Mouse (Mus musculus) midbrain, embryonic 12.5 days (tissue): ENCODE data around the gene Ralgps2. TPM values are rescaled to one million over a fixed set of nuclear protein-coding genes. Genes with fewer than 3 reads are reported as not detected.

Source experiments
- ATAC-seq: fragments of 200-750 bp; cut with Nextera tagmentation; 2 replicates; pipeline ENCODE4 v1.8.0; 2017; ENCODE audit warnings: low read depth, moderate TSS enrichment, moderate library complexity; ENCODE audit not compliant: low FRiP score
- H3K27ac ChIP-seq: fragments of 300-500 bp; sonication (generic); replicated peaks from 2 replicates; pipeline ENCODE4 v1.5.1; 2016; ENCODE audit warnings: mild to moderate bottlenecking
- H3K27me3 ChIP-seq: fragments of 300-500 bp; sonication (generic); 2 replicates; pipeline ENCODE4 v1.6.1; 2016; ENCODE audit warnings: mild to moderate bottlenecking
- H3K36me3 ChIP-seq: fragments of 300-500 bp; sonication (generic); 2 replicates; pipeline ENCODE4 v1.6.1; 2016
- H3K4me1 ChIP-seq: fragments of 300-500 bp; sonication (generic); 2 replicates; pipeline ENCODE4 v1.6.1; 2016
- H3K4me2 ChIP-seq: fragments of 300-500 bp; sonication (generic); replicated peaks from 2 replicates; pipeline ENCODE4 v1.6.1; 2016; ENCODE audit warnings: mild to moderate bottlenecking, moderate library complexity
- H3K4me3 ChIP-seq: fragments of 300-500 bp; sonication (generic); 2 replicates; pipeline ENCODE4 v1.5.1; 2016; ENCODE audit warnings: mild to moderate bottlenecking
- H3K9ac ChIP-seq: fragments of 300-500 bp; sonication (generic); replicated peaks from 2 replicates; pipeline ENCODE4 v1.6.1; 2016; ENCODE audit warnings: mild to moderate bottlenecking, moderate library complexity
- H3K9me3 ChIP-seq: fragments of 300-500 bp; sonication (generic); 2 replicates; pipeline ENCODE4 v1.6.1; 2016; ENCODE audit warnings: mild to moderate bottlenecking
- WGBS: fragments of 180-500 bp; shearing (Covaris S2); methylation state at CpG from one replicate; pipeline ENCODE4 v1.1.7; 2016; 5-methylcytosine and 5-hydroxymethylcytosine counted together
- polyA plus RNA-seq: library from polyadenylated mRNA; unstranded; fragments of >200 nt; fragmentation: Nextera tagmentation; extraction: Ambion mirVana; gene quantifications from 2 replicates; pipeline ENCODE4 v1.2.1, GENCODE M21; 2016

The Ralgps2 gene
- polyA plus RNA-seq, 1 experiment from 2014 or later: 125 TPM

DNA sequence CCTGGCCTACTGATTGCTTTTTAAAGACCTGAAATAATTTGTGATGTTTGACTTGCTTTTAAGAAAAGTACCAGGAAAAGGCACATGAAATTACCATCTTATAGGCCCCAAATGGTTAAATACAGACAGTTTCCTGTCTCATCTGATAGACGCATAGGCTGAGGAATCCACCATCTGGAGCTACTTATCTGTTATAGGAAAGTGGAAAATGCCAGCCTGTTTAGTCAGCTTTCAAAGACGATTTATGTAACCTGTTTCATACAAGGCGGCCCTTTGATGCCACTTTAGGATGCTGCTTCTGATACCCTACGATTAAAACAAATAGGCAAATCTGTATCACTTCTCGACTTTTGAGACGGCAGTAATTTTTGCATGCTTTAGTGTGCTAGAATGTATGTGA is 138.2 kb downstream of the Ralgps2 start:
- H3K27ac ChIP-seq: no peak overlapping the region
- H3K9me3 ChIP-seq: no peaks in the 10 kb centered on the region
- ATAC-seq: no peak
- no peaks in the 10 kb centered on the region for H3K27me3 ChIP-seq
- 85% methylated on average over 6 of the region's 6 CpGs for WGBS
- no peak overlapping the region for H3K9ac ChIP-seq
- no peak overlapping the region for H3K4me2 ChIP-seq
- H3K36me3 ChIP-seq: no peaks in the 10 kb centered on the region
- no peak overlapping the region for H3K4me3 ChIP-seq
- H3K4me1 ChIP-seq: no peaks in the 10 kb centered on the region

DNA sequence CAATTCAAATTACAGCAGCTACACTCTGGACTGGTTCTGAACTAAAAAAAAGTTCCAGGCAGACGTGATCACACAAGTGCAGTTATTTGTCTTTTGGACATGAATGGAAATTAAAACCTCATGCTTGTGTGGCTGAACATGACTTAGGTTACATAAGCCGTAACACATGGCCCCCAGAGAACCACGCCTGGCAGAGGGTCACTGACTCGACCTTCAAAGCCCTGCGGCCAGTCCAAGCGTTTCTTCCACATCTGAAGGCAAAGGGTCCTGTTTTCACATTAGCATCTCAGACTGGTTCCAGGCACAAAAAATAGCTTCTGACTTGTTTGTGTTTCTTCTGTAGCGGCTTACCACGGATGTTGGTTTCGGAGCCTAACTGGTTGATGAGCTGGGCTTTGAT is 143.2 kb downstream of the Ralgps2 start:
- Histone ChIP-seq H3K36me3 (no peaks in the 10 kb centered on the region), H3K27ac (no peak overlapping the region), H3K27me3 (peaks cover 29% of the 10 kb centered on the region), H3K9me3 (no peaks in the 10 kb centered on the region), H3K9ac (no peak overlapping the region), H3K4me1 (no peaks in the 10 kb centered on the region), H3K4me3 (no peak overlapping the region), H3K4me2 (no peak overlapping the region)
- no peak for ATAC-seq
- 70% methylated on average over 9 of the region's 9 CpGs for WGBS

DNA sequence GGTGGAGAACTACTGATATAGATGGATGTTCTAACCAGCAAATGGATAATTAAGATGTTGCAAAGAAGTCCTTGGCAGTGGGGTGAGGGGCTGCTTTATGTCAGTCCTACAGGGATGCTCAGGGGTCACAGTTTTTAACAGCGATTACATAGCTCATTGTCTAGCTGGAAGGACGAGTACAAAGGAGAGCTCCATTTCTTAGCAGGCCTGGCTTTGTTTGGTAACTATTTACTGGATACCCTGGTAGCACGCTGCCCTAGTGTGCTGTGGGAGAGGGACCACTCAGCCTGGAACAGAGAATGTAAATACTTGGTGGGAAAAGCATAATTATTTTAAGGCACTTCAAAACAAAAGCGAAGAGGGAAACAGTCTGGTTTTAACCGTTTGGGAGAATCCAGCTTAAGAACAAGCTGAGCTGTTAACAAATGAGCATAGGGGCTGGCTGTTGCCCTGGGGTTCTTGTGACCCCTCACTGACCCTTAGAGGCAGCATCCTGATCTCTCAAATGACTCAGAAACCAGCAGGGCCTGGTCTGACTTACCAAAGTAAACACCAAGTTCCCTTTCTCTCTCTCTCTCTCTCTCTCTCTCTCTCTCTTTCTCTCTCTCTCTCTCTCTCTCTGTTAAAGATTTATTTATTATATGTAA is 149.5 kb downstream of the Ralgps2 start:
- Histone ChIP-seq H3K4me1 (peaks cover 16% of the 10 kb centered on the region), H3K4me2 (no peak overlapping the region), H3K9ac (no peak overlapping the region), H3K9me3 (no peaks in the 10 kb centered on the region), H3K27me3 (peaks cover 57% of the 10 kb centered on the region), H3K27ac (no peak overlapping the region), H3K4me3 (no peak overlapping the region), H3K36me3 (no peaks in the 10 kb centered on the region)
- 2% methylated on average over 5 of the region's 5 CpGs for WGBS
- 0 out of 2 replicates have a peak, but pooled peaks have one; percentile 69 for ATAC-seq

DNA sequence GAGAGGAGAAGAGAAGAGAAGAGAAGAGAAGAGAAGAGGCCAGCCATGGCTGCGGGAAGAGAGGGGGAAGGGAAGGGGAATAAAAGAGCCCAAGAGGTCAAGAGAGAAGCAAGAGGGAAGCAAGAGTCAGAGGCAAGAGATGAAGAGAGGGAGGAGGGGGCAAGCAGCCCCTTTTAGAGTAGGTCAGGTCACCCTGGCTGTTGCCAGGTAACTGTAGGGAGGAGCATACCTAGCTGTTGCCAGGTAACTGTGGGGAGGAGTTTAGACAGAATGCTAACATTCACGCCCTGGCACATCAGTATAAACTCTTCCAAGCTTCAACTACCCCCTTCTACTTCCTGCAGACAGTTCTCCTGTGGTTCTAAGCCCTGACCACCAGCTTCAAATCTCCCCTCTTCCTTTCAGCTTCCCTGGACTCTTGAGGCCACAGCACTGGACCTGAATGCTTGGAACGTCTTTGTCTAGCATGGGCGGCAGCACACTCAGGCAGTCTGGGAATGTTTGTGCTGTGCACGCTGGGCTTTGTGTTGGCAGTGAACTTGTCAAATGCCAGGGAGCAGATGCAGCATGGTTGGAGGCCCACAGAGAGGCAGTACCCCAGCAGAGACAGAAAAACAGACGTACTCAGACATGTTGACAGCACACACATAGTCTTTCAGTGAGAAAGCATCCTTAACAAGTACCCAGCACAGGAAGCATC is 152.1 kb downstream of the Ralgps2 start:
- Histone ChIP-seq H3K36me3 (no peaks in the 10 kb centered on the region), H3K9ac (no peak overlapping the region), H3K9me3 (no peaks in the 10 kb centered on the region), H3K27me3 (peaks cover 68% of the 10 kb centered on the region), H3K4me3 (no peak overlapping the region), H3K4me2 (no peak overlapping the region), H3K27ac (no peak overlapping the region), H3K4me1 (peaks cover 22% of the 10 kb centered on the region)
- WGBS: 25% methylated on average over 6 of the region's 6 CpGs
- no peak for ATAC-seq

DNA sequence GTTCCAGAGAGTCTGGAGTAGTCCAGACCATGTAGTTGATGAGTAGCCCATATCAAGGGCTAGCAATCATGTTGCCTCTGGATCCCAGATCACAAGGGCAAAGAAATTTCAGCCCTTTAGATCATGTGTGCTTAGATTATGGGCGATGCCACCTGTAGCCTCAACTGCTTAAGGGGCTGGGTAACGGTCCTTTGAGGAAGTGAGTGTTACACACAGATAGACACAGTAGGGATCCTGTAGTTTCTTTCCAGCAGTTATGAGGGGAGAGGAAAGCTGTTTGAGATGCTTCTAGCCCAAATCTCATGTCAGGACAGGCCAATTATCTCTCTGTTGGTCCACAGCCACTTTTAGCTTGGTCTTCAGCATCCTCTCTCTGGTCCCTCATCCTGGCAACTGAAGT is 153.4 kb downstream of the Ralgps2 start:
- Histone ChIP-seq H3K4me3 (no peak overlapping the region), H3K27ac (no peak overlapping the region), H3K4me1 (peaks cover 35% of the 10 kb centered on the region), H3K4me2 (no peak overlapping the region), H3K9ac (no peak overlapping the region), H3K27me3 (peaks cover 60% of the 10 kb centered on the region), H3K9me3 (no peaks in the 10 kb centered on the region), H3K36me3 (no peaks in the 10 kb centered on the region)
- WGBS: 84% methylated on average over 2 of the region's 2 CpGs
- no peak for ATAC-seq

DNA sequence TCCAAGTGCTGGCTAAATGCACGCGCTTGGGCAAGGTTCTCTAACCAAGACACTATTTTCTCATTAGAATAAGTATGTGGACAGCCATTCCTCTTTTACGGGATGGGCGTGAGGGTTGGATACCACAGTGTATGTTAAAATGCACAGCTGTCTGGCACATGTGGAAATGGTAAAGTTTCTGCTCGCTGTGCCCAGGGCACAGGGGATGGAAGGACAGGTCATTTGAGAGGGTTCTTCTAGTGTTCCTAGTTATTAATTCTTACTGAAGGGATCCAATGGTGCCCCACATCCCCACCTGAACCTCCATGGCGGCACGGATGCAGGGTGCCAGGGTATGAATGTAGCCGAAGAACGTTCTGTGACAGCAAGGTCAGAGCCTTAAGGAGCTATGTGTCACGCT is 154.5 kb downstream of the Ralgps2 start:
- Histone ChIP-seq H3K9ac (no peak overlapping the region), H3K4me2 (no peak overlapping the region), H3K27me3 (peaks cover 70% of the 10 kb centered on the region), H3K9me3 (no peaks in the 10 kb centered on the region), H3K4me3 (no peak overlapping the region), H3K27ac (no peak overlapping the region), H3K4me1 (peaks cover 41% of the 10 kb centered on the region), H3K36me3 (no peaks in the 10 kb centered on the region)
- 90% methylated on average over 10 of the region's 10 CpGs for WGBS
- ATAC-seq: no peak

DNA sequence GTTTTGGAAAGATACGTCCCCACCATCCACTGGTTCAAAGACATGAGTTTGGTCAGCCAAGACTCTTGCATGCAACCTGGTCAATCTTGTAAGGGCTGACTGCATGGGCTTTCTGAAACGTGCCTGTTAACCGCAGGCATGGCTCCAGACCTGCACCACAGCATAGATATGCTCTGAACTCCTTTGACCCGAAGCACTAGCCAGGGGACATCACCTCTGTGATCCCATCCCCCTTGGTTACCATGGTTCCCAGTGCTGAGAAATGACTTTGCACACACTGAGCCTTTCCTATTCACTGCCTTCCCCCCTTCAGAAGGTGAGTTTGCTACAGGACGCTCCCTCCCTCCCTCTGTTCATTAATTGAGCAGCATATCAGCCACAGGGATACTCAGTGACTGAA is 155.3 kb downstream of the Ralgps2 start:
- Histone ChIP-seq H3K9me3 (no peaks in the 10 kb centered on the region), H3K27ac (no peak overlapping the region), H3K4me3 (no peak overlapping the region), H3K9ac (no peak overlapping the region), H3K36me3 (no peaks in the 10 kb centered on the region), H3K4me2 (no peak overlapping the region), H3K4me1 (peaks cover 45% of the 10 kb centered on the region), H3K27me3 (peaks cover 75% of the 10 kb centered on the region)
- WGBS: 43% methylated on average over 5 of the region's 5 CpGs
- no peak for ATAC-seq

DNA sequence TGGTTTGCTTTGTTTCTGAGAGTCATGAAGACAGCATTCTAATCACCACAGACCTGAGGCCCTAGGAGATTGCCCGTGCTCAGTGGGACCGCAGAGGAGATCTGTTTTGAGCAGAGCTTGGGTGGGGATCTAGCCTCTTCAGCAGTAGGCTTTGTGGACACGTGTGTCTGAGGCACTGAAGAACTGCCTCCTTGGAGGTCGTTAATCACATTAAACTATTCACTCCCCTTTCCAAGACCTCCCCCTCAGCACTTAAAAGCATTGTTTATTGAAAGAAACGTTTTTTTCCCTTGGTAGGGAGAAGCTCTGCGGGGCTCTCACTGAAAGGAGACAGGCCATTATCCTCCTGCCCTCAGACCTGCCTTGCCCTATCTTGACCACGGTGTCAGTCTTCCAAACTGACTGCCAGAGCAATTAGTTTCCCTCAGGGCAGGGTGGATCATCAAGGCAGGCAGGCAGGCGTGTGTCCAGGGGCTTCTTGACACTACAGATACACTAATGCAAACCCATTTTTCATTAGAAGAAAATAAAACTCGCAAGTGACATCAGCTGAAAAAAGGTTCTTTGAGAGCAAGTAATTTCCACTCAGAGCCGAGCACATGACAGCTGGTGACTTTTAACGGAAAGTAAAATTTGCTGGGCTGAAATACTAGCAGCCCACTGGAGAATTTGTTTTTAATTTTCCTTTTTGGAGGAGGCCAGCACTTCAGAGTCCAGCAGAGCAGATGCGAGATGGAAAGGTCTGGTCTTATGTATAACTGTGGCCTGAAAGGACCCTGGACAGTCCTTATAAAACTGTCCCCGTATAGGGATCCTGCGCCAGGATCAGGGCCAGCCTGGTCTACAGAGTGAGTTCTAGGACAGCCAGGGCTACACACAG is 157.2 kb downstream of the Ralgps2 start:
- Histone ChIP-seq H3K27me3 (peaks cover 72% of the 10 kb centered on the region), H3K9ac (no peak overlapping the region), H3K4me1 (peaks cover 44% of the 10 kb centered on the region), H3K4me3 (no peak overlapping the region), H3K9me3 (no peaks in the 10 kb centered on the region), H3K27ac (peak overlapping the region; percentile 66; the same call in 1 of the 2 replicates), H3K4me2 (no peak overlapping the region), H3K36me3 (no peaks in the 10 kb centered on the region)
- ATAC-seq: peak; percentile 36; the same call in 1 of the 2 replicates
- WGBS: 25% methylated on average over 14 of the region's 14 CpGs

DNA sequence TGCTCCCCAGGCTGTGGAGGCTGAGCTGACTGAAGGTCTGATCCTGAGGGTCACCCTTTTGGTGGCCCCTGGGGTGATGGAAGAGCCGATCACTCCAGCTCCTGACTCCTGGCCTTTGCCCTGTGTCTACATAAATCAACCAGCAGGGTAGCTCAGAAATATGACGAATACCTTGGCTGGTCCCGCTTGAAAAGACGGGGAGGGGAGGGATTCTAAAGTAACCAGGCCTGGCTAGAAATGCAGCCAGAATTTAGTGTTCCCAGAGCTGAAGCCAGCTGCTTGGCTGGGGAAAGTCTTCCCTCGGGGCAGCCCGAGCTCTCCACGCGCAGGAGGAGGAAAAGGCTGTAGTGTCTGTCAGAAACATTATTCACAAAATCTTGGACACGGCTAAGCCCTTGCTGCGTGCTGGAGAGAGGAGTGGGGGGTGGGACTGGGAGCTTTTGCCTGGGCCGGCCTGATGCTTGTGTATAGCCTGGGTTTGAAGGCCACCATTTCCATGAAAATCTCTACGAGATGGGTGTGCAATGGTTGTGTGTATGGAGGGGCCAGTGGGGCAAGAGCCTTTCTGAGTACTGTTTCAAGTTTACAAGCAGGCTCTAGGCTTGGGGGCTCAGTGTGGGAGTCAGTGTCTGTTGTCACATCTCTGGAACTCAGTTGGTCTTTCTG is 158.2 kb downstream of the Ralgps2 start:
- Histone ChIP-seq H3K4me2 (no peak overlapping the region; the same call in 1 of the 2 replicates), H3K27me3 (peaks cover 77% of the 10 kb centered on the region), H3K4me1 (peaks cover 42% of the 10 kb centered on the region), H3K9me3 (no peaks in the 10 kb centered on the region), H3K27ac (peak overlapping the region; percentile 66), H3K36me3 (no peaks in the 10 kb centered on the region), H3K9ac (no peak overlapping the region), H3K4me3 (no peak overlapping the region)
- peak; percentile 55 for ATAC-seq
- WGBS: 8% methylated on average over 12 of the region's 12 CpGs

DNA sequence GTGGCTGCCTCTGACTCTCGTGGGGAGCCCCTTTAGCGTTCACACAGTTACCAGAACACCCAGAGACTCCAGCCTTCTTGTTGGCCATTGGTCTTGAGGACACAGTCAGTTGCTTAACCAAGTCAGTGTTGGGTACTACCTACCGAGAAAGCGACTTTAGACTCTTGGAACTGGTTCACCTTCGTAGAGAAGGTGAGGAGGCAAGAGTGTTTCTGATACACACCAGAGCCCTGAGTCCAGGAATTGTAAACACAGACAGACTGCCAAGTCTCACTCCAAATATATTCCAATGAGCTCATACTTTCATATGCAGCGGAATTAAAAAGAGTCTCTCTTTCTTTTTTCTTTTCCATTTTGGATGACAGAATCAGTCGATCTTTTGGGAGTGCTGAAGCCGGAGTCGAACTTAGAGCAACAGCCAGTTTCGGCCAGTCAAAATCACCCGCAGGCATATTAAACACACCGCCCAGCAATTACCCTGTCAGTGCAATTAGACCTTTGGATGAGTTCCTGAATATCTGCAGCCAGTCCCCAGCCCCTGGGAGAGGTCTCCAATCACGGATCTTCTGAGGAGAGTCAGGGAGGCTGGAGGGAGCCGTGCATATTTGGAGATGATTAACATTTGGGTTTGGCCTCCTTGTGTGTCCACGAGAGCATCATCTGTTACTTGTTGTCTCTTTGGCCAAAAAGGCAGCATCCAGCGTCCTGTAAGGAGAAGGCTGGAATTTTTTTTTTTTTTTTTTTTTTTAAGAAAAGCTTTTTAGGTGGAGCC is 159.0 kb downstream of the Ralgps2 start:
- Histone ChIP-seq H3K4me2 (no peak overlapping the region), H3K27me3 (peaks cover 74% of the 10 kb centered on the region), H3K27ac (peak overlapping the region; percentile 66; the same call in 1 of the 2 replicates), H3K9me3 (no peaks in the 10 kb centered on the region), H3K4me3 (no peak overlapping the region), H3K9ac (no peak overlapping the region), H3K36me3 (no peaks in the 10 kb centered on the region), H3K4me1 (peaks cover 42% of the 10 kb centered on the region)
- WGBS: 61% methylated on average over 16 of the region's 16 CpGs
- ATAC-seq: no peak

DNA sequence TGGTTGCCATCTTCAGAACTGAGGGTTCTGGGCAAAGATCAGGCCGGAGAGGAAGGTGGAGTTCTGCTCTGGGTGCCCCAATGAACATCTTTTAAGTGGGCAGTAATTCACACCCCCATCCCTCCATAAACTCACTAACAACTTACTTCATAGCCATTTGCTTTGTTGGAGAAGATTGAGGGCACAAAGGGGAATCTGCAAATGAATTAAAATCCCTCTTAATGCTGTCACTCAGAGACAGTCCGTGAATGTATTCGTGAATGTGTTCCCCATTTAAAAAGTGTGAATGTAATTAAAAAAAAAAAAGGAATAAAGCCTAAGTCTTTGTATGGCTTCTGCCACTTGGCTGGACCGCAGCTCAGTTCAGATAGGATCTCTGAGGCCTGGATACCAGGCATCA is 159.8 kb downstream of the Ralgps2 start:
- H3K9me3 ChIP-seq: no peaks in the 10 kb centered on the region
- no peak overlapping the region for H3K4me3 ChIP-seq
- H3K27ac ChIP-seq: no peak overlapping the region
- H3K4me2 ChIP-seq: no peak overlapping the region
- 25% methylated on average over 4 of the region's 4 CpGs for WGBS
- H3K27me3 ChIP-seq: peaks cover 71% of the 10 kb centered on the region
- no peak for ATAC-seq
- no peak overlapping the region for H3K9ac ChIP-seq
- no peaks in the 10 kb centered on the region for H3K36me3 ChIP-seq
- H3K4me1 ChIP-seq: peaks cover 42% of the 10 kb centered on the region
